Mouse (Mus musculus) embryonic fibroblast, embryonic 13.5 days (primary cell): ENCODE data around the gene Afg1l.

ENCODE experiments used
- CTCF ChIP-seq: IDR thresholded peaks from 2 replicates; pipeline ENCODE4 v1.5.1; 2011; ENCODE audit warnings: mild to moderate bottlenecking, control low read depth, low read length, moderate library complexity, borderline replicate concordance; ENCODE audit not compliant: insufficient read depth
- POLR2A ChIP-seq: IDR thresholded peaks from 2 replicates; pipeline ENCODE4 v1.6.1; 2011; ENCODE audit warnings: low read depth, mild to moderate bottlenecking, control low read depth, low read length, moderate library complexity

- no peak for TF ChIP-seq CTCF
- TF ChIP-seq POLR2A, result no peak
Measured at GRCm38 (mm10) chr10:42297109-42297508, 181.3 kb downstream of the Afg1l start.
